Mouse (Mus musculus): ENCODE data around the gene Babam2. TPM values are rescaled to one million over a fixed set of nuclear protein-coding genes. Genes with fewer than 3 reads are reported as not detected.

The Babam2 gene
- polyA plus RNA-seq, 1 experiment from 2014 or later: 90.2 TPM

DNA sequence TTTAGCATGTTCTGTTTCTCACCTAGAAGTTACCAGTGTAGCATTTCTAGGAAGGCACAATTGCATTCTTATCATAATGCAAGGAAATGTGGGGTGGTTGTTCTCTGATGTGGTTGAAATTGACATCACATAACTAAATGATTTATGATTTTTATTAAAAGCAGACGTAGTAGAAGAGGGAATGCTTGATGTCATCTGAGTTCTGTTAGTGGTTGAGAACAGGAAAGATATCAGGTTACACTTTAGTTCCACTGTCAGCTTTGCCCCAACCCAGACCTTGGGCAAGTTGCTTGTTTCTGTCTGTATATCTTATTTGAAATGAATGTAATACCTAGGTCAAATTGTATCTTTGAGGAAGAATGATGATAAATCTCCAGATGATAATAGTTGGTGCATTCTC, 162.9 kb downstream of the Babam2 start:
- no peaks in the 10 kb centered on the region for H3K4me1 ChIP-seq (replicated peaks; ENCODE audit: insufficient read depth, low read length)
- 23% methylated on average over 1 of the region's 1 CpGs for WGBS
- H3K36me3 ChIP-seq (ENCODE audit: insufficient read depth, low read length): no peaks in the 10 kb centered on the region
- ATAC-seq (replicated peaks; ENCODE audit: low FRiP score, low read depth) (no peak), DNase-seq (ENCODE audit: low spot score) (no peak)
- H3K4me3 ChIP-seq (replicated peaks; ENCODE audit: low read depth, low read length): no peak overlapping the region
- no peaks in the 10 kb centered on the region for H3K27me3 ChIP-seq (ENCODE audit: insufficient read depth, low read length)
- H3K9ac ChIP-seq (ENCODE audit: low read depth, low read length): no peak overlapping the region
- H3K27ac ChIP-seq: no peak overlapping the region
- H3K9me3 ChIP-seq (replicated peaks; ENCODE audit: low read length): no peaks in the 10 kb centered on the region
- no peak overlapping the region for H3K4me2 ChIP-seq (ENCODE audit: low read length)
- no peak for TF ChIP-seq CTCF (IDR thresholded peaks at IDR 0.05; ENCODE audit: low read depth)

DNA sequence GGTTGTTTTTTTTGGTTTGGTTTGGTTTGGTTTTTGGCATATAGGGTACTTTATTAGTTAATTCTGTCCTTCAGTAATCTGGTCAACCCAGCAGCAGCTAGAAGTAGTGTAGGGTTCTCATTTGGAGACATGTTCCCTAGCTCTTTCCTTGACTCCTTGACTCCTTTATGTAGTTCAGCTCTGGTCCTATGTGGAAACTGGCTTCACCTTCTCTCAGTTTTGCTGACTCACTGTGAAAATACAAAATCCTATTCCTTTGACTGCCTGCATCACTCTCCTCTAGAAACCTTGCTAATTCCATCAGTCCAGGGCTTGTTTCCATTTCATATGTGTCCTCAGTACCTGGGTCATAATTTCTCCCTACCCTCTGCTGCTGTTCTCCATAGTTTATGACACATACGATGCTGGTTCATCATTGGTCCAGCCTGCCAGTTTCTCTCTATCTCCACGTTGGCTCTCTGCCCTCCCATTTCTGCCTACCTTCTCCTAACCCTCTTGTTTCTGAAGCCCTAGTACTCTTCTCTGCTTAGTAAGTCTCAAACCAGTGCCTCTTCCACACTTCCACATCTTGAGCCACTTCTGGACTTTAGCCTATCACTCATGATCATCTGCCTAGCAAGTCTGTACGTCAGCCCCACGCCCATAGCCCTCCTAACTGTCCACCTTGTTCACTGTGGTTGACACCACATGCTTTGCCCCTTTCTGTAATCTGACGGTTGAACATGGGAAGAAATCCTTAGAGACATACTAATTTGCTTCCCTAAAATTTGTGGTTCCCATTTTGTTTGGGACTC, 163.5 kb downstream of the Babam2 start:
- 89% methylated on average over 5 of the region's 5 CpGs for WGBS
- H3K4me2 ChIP-seq (ENCODE audit: low read length): no peak overlapping the region
- no peak overlapping the region for H3K27ac ChIP-seq
- no peak for DNase-seq (ENCODE audit: low spot score)
- no peak overlapping the region for H3K9ac ChIP-seq (ENCODE audit: low read depth, low read length)
- H3K9me3 ChIP-seq (replicated peaks; ENCODE audit: low read length): no peaks in the 10 kb centered on the region
- no peaks in the 10 kb centered on the region for H3K27me3 ChIP-seq (ENCODE audit: insufficient read depth, low read length)
- H3K4me3 ChIP-seq (replicated peaks; ENCODE audit: low read depth, low read length): no peak overlapping the region
- H3K4me1 ChIP-seq (replicated peaks; ENCODE audit: insufficient read depth, low read length): no peaks in the 10 kb centered on the region
- no peaks in the 10 kb centered on the region for H3K36me3 ChIP-seq (ENCODE audit: insufficient read depth, low read length)
- no peak for TF ChIP-seq CTCF (IDR thresholded peaks at IDR 0.05; ENCODE audit: low read depth)
- ATAC-seq (replicated peaks; ENCODE audit: low FRiP score, low read depth): no peak

DNA sequence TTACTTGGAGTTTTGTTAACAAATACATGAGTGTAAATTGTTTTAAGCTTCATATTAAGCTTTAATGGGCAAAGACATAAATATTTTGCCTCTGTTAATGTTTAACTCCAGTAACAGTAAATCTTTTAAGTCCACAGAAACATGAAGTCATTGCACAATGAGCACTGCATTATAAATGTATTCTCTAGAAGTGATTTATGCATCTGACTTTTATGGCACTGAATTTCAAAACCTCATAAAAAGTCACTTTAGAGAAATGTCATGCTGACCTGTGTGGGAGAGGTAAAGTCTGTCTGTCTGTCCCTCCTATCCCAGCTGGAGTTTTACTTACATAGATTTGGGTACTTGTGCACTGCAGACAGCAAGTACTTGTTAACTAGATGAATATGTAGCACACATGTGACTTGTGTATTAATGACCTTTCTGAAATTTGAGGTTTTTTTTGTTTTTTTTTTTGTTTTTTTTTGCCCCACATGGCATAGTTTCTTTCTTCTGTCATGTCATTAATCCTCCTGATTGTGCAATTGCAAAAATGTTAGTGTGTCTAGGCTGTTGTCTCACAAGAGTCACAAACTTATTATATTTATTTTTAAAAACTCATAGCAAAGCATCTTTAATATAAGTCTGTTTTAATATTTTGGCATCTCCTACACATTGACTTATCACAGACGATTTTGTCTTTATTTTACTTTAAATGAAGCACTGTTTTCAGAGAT, 165.4 kb downstream of the Babam2 start:
- Histone ChIP-seq H3K9me3 (replicated peaks; ENCODE audit: low read length) (no peaks in the 10 kb centered on the region), H3K27ac (no peak overlapping the region), H3K36me3 (ENCODE audit: insufficient read depth, low read length) (no peaks in the 10 kb centered on the region), H3K9ac (ENCODE audit: low read depth, low read length) (no peak overlapping the region), H3K4me2 (ENCODE audit: low read length) (no peak overlapping the region), H3K27me3 (ENCODE audit: insufficient read depth, low read length) (no peaks in the 10 kb centered on the region), H3K4me3 (replicated peaks; ENCODE audit: low read depth, low read length) (no peak overlapping the region), H3K4me1 (replicated peaks; ENCODE audit: insufficient read depth, low read length) (no peaks in the 10 kb centered on the region)
- TF ChIP-seq CTCF (IDR thresholded peaks at IDR 0.05; ENCODE audit: low read depth): no peak
- WGBS: 58% methylated on average over 1 of the region's 1 CpGs
- ATAC-seq (replicated peaks; ENCODE audit: low FRiP score, low read depth) (no peak), DNase-seq (ENCODE audit: low spot score) (peak; percentile 47)

DNA sequence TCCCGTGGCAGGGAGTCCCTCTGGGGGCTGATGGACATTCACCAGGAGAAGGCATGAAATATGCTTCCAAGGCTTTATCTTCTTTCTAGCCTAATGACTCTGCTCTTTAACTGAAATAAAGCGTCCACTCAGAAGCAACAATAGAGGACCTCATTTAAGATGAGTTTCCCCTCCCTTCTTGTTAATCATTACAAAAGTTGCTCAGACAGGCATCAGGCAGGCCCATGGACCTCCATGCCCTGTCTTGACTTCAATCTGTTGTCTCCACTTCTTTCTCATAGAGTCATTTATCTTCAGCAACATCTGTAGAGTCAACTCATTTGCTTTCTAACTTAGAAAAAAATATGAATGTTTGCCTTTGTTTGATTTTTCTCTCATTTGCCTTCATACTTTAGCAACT, 166.6 kb downstream of the Babam2 start:
- Histone ChIP-seq H3K36me3 (ENCODE audit: insufficient read depth, low read length) (no peaks in the 10 kb centered on the region), H3K27ac (no peak overlapping the region), H3K9me3 (replicated peaks; ENCODE audit: low read length) (no peaks in the 10 kb centered on the region), H3K27me3 (ENCODE audit: insufficient read depth, low read length) (no peaks in the 10 kb centered on the region), H3K4me3 (replicated peaks; ENCODE audit: low read depth, low read length) (no peak overlapping the region), H3K9ac (ENCODE audit: low read depth, low read length) (no peak overlapping the region), H3K4me1 (replicated peaks; ENCODE audit: insufficient read depth, low read length) (no peaks in the 10 kb centered on the region), H3K4me2 (ENCODE audit: low read length) (no peak overlapping the region)
- DNase-seq (ENCODE audit: low spot score): no peak
- no peak for ATAC-seq (replicated peaks; ENCODE audit: low FRiP score, low read depth)
- 35% methylated on average over 2 of the region's 2 CpGs for WGBS
- no peak for TF ChIP-seq CTCF (IDR thresholded peaks at IDR 0.05; ENCODE audit: low read depth)

DNA sequence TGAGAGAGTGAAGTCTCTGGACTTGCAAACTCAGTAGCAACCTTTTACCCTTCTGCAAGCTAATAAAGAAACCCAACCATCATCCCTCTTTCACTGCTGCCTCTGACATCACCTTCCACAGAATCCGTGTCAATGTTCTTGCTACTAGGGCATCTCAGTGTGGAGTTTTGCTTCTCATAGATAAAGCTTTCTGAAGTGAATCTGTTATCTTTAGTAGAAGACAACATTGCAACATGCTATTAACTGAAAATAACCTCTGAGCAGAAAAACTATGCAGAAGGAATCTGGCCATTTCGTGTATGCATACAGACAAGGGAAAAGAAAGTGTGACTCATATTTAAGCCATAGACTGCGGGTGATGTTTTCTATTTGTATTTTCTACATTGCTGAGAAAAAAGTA, 168.6 kb downstream of the Babam2 start:
- no peaks in the 10 kb centered on the region for H3K9me3 ChIP-seq (replicated peaks; ENCODE audit: low read length)
- 66% methylated on average over 3 of the region's 3 CpGs for WGBS
- 0 out of 2 replicates have a peak overlapping the region, but pooled peaks have one; percentile 6 for H3K27ac ChIP-seq
- H3K4me2 ChIP-seq (ENCODE audit: low read length): no peak overlapping the region
- no peaks in the 10 kb centered on the region for H3K27me3 ChIP-seq (ENCODE audit: insufficient read depth, low read length)
- TF ChIP-seq CTCF (IDR thresholded peaks at IDR 0.05; ENCODE audit: low read depth): no peak
- ATAC-seq (replicated peaks; ENCODE audit: low FRiP score, low read depth) (no peak), DNase-seq (ENCODE audit: low spot score) (peak; percentile 38)
- no peak overlapping the region for H3K9ac ChIP-seq (ENCODE audit: low read depth, low read length)
- H3K4me3 ChIP-seq (replicated peaks; ENCODE audit: low read depth, low read length): no peak overlapping the region
- H3K36me3 ChIP-seq (ENCODE audit: insufficient read depth, low read length): no peaks in the 10 kb centered on the region
- no peaks in the 10 kb centered on the region for H3K4me1 ChIP-seq (replicated peaks; ENCODE audit: insufficient read depth, low read length)

DNA sequence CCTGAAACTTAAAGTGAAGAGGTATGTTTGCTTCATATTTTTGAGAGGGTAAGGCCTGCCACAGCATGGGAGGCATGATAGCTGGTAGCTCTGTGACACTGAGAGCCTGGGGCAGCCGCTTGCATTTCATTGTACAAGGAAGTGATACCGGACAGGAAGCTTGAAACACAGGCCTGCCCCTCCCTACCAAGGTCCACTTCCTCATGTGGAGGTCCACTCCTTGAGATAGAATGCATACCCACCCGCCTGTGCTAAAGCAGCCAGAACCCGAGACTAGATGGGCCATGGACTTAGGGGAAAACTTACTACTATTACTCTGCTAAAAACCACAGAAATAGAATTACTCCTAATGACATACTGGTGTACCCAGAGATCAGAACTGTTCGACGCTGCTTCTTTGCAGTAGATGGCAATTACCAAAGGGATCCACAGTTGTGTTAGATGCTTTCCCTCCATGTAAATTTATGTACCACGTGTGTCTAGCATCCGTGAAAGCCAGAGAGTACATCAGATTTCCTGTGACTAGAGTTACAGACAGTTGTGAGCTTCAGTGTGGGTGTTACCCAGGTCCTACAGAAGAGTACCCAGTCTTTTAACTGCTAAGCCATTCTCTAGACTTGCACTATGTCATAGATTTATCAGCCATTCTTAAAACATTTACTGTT, 173.5 kb downstream of the Babam2 start:
- no peak overlapping the region for H3K27ac ChIP-seq
- WGBS: 66% methylated on average over 8 of the region's 8 CpGs
- H3K4me3 ChIP-seq (replicated peaks; ENCODE audit: low read depth, low read length): no peak overlapping the region
- no peaks in the 10 kb centered on the region for H3K27me3 ChIP-seq (ENCODE audit: insufficient read depth, low read length)
- no peaks in the 10 kb centered on the region for H3K36me3 ChIP-seq (ENCODE audit: insufficient read depth, low read length)
- ATAC-seq (replicated peaks; ENCODE audit: low FRiP score, low read depth) (no peak), DNase-seq (ENCODE audit: low spot score) (no peak)
- no peak overlapping the region for H3K9ac ChIP-seq (ENCODE audit: low read depth, low read length)
- no peak overlapping the region for H3K4me2 ChIP-seq (ENCODE audit: low read length)
- H3K4me1 ChIP-seq (replicated peaks; ENCODE audit: insufficient read depth, low read length): no peaks in the 10 kb centered on the region
- H3K9me3 ChIP-seq (replicated peaks; ENCODE audit: low read length): no peaks in the 10 kb centered on the region
- TF ChIP-seq CTCF (IDR thresholded peaks at IDR 0.05; ENCODE audit: low read depth): no peak
